Mouse (Mus musculus): ENCODE data around the gene Atp13a1. TPM values are rescaled to one million over a fixed set of nuclear protein-coding genes. Genes with fewer than 3 reads are reported as not detected.
A peak's percentile ranks its signal among the peaks of the same experiment; 100 is the strongest.

The Atp13a1 gene
- total RNA-seq (2021), result 10 to 100 TPM; 33.0 to 33.3 TPM
- long read RNA-seq, experiment 1, transcript Atp13a1-201 (26 exons, 3,915 nt), result major isoform, 7 of 35 reads
- long read RNA-seq, experiment 1, partial matches to known transcripts, result 22 of 35 reads
- long read RNA-seq, experiment 1, other reads (novel, unspliced or antisense), result 6 of 35 reads
- long read RNA-seq, experiment 2, transcript Atp13a1-201 (26 exons, 3,915 nt), result major isoform, 20 of 42 reads
- long read RNA-seq, experiment 2, partial matches to known transcripts, result 5 of 42 reads
- long read RNA-seq, experiment 2, other reads (novel, unspliced or antisense), result 17 of 42 reads

GRCm38 (mm10) chr8:69790773-69791367 lies at the start of gene Atp13a1, which contains the start of gene Zfp866:
Gene Atp13a1 (plus strand): TSS chr8:69791163.
Gene Zfp866 (minus strand): TSS chr8:69791178.
- peak; percentile 93 for DNase-seq

- DNase-seq, result no peak
Measured at GRCm38 (mm10) chr8:69741231-69741630, 49.7 kb upstream of the Atp13a1 start.

GRCm38 (mm10) chr8:69749544-69750454 lies 41.2 kb upstream of the Atp13a1 start, which contains the start of gene Zfp963:
Gene Zfp963 (minus strand): TSS chr8:69749970.
- peak; percentile 98 for DNase-seq

- no peak for DNase-seq
Measured at GRCm38 (mm10) chr8:69752437-69752836, 38.5 kb upstream of the Atp13a1 start.

GRCm38 (mm10) chr8:69758316-69758715 lies 32.6 kb upstream of the Atp13a1 start:
- DNase-seq, result no peak

- DNase-seq, result no peak
Measured at GRCm38 (mm10) chr8:69761814-69762445, 29.0 kb upstream of the Atp13a1 start.

- no peak for DNase-seq
Measured at GRCm38 (mm10) chr8:69771221-69771620, 19.7 kb upstream of the Atp13a1 start.

- no peak for DNase-seq
Measured at GRCm38 (mm10) chr8:69772106-69772505, 18.9 kb upstream of the Atp13a1 start.

GRCm38 (mm10) chr8:69774503-69775148 lies 16.3 kb upstream of the Atp13a1 start, which contains the start of gene Gm20422:
Gene Gm20422 (minus strand): TSS chr8:69774886.
- DNase-seq, result peak; percentile 89

- DNase-seq, result no peak
Measured at GRCm38 (mm10) chr8:69775149-69775534, 15.8 kb upstream of the Atp13a1 start.

GRCm38 (mm10) chr8:69777111-69777510 lies 13.9 kb upstream of the Atp13a1 start:
- DNase-seq, result no peak

GRCm38 (mm10) chr8:69789105-69789504 lies 1.9 kb upstream of the Atp13a1 start:
- no peak for DNase-seq

GRCm38 (mm10) chr8:69789731-69790130 lies 1.2 kb upstream of the Atp13a1 start:
- DNase-seq, result no peak

- DNase-seq, result no peak
Measured at GRCm38 (mm10) chr8:69790364-69790763, 599 bp upstream of the Atp13a1 start.

GRCm38 (mm10) chr8:69791415-69792068 lies 579 bp downstream of the Atp13a1 start:
- peak; percentile 58 for DNase-seq

- no peak for DNase-seq
Measured at GRCm38 (mm10) chr8:69793666-69794065, 2.7 kb downstream of the Atp13a1 start.

GRCm38 (mm10) chr8:69794096-69794495 lies 3.1 kb downstream of the Atp13a1 start:
- no peak for DNase-seq

- no peak for DNase-seq
Measured at GRCm38 (mm10) chr8:69794901-69795300, 3.9 kb downstream of the Atp13a1 start.

- no peak for DNase-seq
Measured at GRCm38 (mm10) chr8:69796721-69797345, 5.9 kb downstream of the Atp13a1 start.

GRCm38 (mm10) chr8:69797661-69798060 lies 6.7 kb downstream of the Atp13a1 start:
- DNase-seq, result no peak

- no peak for DNase-seq
Measured at GRCm38 (mm10) chr8:69799261-69799660, 8.3 kb downstream of the Atp13a1 start.
